Mouse (Mus musculus): ENCODE data around the gene Ky. TPM values are rescaled to one million over a fixed set of nuclear protein-coding genes. Genes with fewer than 3 reads are reported as not detected.

Ky gene
- polyA plus RNA-seq (2014; fragmentation: Illumina TruSeq; extraction: RNeasy Lipid Tissue Mini Kit (QIAGEN cat#74804); ENCODE audit: insufficient read depth, low read depth, low replicate concordance), result 0.39 TPM

DNA sequence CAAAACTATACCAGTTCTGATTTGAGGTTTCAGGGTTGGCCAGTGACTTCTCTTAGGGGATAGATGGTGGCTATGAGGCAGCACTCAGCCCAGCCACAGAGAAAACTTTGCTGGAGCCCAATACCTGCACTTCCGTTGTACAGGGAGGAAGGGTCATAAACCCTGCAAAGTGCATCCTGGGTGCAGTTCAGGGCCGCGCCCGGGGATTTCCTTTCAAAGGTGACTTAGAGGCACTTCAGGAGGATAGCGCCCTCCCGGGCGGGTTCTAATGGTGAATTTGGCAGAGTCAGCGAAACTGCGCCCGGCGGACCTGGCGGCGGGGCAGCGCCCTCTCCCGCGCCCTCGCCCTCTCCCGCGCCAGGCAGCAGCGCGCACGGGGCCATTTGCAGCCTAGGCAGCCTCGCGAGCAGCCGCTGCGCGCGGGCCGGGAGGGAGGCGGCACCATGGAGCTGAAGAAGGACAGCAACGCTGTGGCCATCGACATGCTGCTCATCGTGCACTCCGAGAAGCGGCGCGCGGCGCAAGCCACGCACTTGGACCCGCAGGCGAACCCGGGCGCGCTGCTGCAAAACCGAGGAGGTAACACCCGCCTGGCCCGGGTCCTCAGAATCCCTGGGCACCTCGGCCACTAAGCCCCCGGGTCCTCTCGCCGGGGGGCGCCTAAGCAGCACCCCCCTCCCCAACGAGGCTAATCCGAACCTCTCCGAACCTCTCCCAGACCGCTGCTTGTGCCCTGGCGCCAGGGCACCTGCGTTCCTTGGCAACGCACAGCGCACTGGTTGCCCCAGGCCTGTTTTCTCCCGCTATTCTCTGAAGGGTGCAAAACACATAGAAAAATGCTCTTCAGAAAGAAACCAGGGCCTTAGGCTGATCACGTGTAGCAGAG lies at the start of gene Ky:
Ky (plus strand) TSS at position 51 of the 886 bp plus-strand sequence.

Other genes starting within 250 kb of the Ky start
- gene Ephb1, start 151.1 kb upstream of the Ky start, polyA plus RNA-seq (2014; fragmentation: Illumina TruSeq; extraction: RNeasy Lipid Tissue Mini Kit (QIAGEN cat#74804); ENCODE audit: insufficient read depth, low read depth, low replicate concordance), result 0.51 TPM
- gene Anapc13, start 120.5 kb downstream of the Ky start, polyA plus RNA-seq (2014; fragmentation: Illumina TruSeq; extraction: RNeasy Lipid Tissue Mini Kit (QIAGEN cat#74804); ENCODE audit: insufficient read depth, low read depth, low replicate concordance), result 135 TPM
- gene Cep63, start 120.8 kb downstream of the Ky start, polyA plus RNA-seq (2014; fragmentation: Illumina TruSeq; extraction: RNeasy Lipid Tissue Mini Kit (QIAGEN cat#74804); ENCODE audit: insufficient read depth, low read depth, low replicate concordance), result 26.8 TPM
- 55.9 TPM for gene Amotl2, start 210.9 kb downstream of the Ky start, polyA plus RNA-seq (2014; fragmentation: Illumina TruSeq; extraction: RNeasy Lipid Tissue Mini Kit (QIAGEN cat#74804); ENCODE audit: insufficient read depth, low read depth, low replicate concordance)

All from lung, adult 10 weeks (tissue).